Mouse (Mus musculus): Measurements from ENCODE around the gene Usp33.

GRCm38 (mm10) chr3:152308485-152309249, 37.6 kb upstream of the Usp33 start:
- TF ChIP-seq POLR2A (IDR thresholded peaks at IDR 0.05; ENCODE audit: low read depth, low read length) (no peak), CTCF (IDR thresholded peaks at IDR 0.05; ENCODE audit: extremely low read depth, insufficient read length, insufficient replicate concordance, low read depth, low read length) (no peak)
